Mouse (Mus musculus) layer of hippocampus, adult 6 months (tissue): ENCODE results near the gene Celsr3. TPM values are rescaled to one million over a fixed set of nuclear protein-coding genes. Genes with fewer than 3 reads are reported as not detected.

Source experiments
- long read RNA-seq, 2 experiments: library from polyadenylated mRNA; unstranded; transcript quantifications; one replicate each; pipeline ENCODE4 v2.0.0; 2019 to 2020
- microRNA-seq: library from miRNA; unstranded; fragments of <30 nt; microRNA quantifications from one replicate; pipeline ENCODE4 v1.2.0, GENCODE M21; 2020
- polyA plus RNA-seq: library from polyadenylated mRNA; unstranded; fragments of <200 nt; fragmentation: Nextera tagmentation; gene quantifications from 2 replicates; pipeline ENCODE4 v1.2.3, GENCODE M21; 2021

Celsr3 gene
- polyA plus RNA-seq = 1.8 and 3.7 TPM in 2 replicates
- long read RNA-seq, experiment 1 = 0 reads
- long read RNA-seq, experiment 2, partial matches to known transcripts = 23 of 26 reads
- long read RNA-seq, experiment 2, other reads (novel, unspliced or antisense) = 3 of 26 reads

DNA sequence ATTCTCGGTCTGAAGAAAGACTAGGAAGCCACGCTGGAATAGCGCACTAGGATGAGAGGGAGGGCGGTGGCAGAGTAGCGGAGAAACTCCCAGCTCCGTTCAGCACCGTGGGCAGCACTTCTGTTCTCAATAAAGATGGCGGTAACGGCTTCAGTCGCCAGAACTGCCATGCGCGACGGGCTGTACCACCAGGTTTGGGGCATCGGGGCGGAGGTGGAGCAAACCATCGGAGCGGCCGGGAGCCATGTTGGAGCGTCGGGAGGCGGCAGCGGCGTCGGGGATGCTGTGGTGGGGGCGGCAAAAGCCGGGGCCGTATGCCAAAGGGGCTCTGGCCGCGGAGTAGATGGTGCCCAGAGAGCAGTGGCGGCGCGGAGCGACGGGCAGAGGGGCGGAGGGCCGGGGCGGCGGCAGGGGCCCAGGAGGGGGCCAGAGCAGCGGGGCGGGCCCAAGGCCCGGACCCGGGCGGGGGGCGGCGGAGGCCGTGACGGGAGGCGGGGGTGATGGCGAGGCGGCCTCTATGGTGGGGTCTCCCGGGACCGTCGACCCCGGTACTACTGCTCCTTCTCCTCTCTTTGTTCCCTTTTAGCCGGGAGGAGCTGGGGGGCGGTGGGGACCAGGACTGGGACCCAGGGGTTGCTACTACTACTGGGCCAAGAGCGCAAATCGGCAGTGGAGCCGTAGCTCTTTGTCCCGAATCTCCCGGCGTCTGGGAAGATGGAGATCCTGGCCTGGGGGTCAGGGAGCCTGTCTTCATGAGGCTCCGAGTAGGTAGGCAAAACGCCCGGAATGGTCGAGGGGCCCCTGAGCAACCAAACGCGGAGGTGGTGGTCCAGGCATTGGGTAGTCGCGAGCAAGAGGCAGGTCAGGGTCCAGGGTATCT lies at the start of gene Celsr3:
Gene Celsr3 (plus strand): TSS at position 501 of the 880 bp plus-strand sequence.

DNA sequence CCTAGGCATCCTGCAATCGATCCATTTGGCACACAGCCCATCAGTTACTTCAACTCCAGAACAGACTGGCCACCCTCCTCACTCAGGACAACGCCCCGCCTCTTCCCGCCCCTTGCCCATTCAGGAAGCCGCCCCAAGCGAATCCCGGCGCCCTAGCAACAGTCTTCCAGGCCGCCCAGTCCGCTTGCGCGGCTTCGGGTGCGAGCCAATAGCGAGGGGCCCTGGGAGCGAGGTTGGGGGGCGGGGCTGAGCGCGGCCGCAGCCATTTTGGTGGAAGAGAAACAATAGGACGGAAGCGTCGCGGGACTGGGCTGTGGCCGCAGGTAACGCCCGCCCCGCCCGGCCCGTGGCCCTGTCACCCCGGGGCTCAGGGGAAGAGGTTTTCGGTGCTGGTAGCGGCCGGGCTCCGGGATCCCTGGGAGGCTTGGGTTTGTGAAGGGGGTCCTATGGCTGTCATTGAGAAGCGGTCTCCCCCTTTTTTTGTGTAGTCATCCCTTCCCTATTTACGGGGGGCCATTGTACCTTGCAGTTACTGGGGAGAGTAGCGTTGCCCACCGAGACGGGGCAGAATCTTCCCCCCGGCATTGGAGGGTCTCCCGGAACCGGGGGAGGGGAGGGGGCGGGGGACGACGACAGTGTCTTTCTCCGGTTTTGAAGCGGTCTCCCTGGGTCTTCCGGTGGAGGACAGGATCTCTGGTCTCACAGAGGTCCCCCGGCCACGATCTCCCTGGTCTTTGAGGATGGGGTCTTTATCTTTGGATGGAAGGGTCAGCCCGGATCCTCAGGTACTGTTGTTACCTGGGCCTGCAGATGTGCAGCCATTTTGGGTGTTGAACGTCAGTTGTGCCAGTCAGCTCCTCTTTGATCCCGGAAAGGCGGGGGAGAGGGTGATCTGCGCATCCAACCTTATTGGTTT lies 42.3 kb upstream of the Celsr3 start, which contains the start of gene Ip6k2:
Gene Ip6k2 (plus strand): TSS at position 249 of the 916 bp plus-strand sequence.

DNA sequence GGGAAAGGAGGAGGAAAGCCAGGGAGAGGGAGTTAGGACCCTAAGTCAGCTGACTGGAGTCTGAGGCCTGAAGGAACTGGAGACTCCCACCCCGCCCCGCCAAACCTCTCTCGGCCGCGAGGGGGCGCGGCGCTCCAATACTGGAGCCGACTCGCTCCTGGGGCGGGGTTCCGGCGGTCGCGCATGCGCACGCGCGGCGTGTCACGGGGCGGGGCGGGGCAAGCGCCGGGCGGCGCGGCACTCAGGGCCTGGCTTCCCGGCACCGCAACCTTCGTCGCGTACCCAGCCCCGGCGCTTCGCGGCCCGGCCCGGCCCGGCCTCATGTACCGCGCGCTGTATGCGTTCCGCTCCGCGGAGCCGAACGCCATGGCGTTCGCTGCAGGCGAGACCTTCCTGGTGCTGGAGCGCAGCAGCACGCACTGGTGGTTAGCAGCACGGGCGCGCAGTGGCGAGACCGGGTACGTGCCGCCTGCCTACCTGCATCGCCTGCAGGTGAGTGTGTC lies 17.9 kb upstream of the Celsr3 start, which contains the start of gene Nckipsd:
Gene Nckipsd (plus strand): TSS at position 206 of the 503 bp plus-strand sequence.

DNA sequence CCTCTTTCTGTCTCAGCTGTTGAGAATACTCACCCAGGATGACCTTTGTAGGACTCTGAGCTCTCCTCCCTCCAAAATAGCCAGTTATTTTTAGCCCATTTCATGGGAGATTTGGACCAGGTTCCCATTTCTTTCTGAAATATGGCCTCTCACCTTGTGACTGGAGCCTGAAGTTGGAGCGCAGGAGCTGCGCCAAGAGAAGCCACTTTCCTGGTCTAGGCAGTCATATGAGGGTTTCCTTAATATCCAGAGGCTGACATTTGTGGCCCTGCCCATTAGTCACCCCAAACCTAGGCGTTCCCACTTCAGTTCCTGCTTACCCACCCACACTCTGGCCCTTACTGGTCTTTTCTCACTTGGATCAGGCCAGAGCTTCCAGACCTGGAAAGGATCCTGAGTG lies 26.9 kb downstream of the Celsr3 start, which contains the start of gene Slc26a6:
Gene Slc26a6 (plus strand): TSS at position 308 of the 400 bp plus-strand sequence.

Small RNA genes within 50 kb of the gene (microRNA-seq; reads per million reads assigned to microRNA genes)
- gene Gm23156 = not detected

Other genes with a start within 250 kb of the Celsr3 start
- 58.6 and 60.9 TPM in 2 replicates for gene Wdr6, start 247.6 kb upstream of the Celsr3 start, polyA plus RNA-seq
- 124 and 135 TPM in 2 replicates for gene P4htm, start 228.7 kb upstream of the Celsr3 start, polyA plus RNA-seq
- gene Arih2, start 176.9 kb upstream of the Celsr3 start, polyA plus RNA-seq = 15.4 and 16.0 TPM in 2 replicates
- 6.9 and 8.5 TPM in 2 replicates for gene Slc25a20, start 164.2 kb upstream of the Celsr3 start, polyA plus RNA-seq
- gene Prkar2a, start 137.0 kb upstream of the Celsr3 start, polyA plus RNA-seq = 5.7 and 6.8 TPM in 2 replicates
- gene Ip6k2, start 42.5 kb upstream of the Celsr3 start, polyA plus RNA-seq = 31.9 and 32.7 TPM in 2 replicates
- 45.0 and 53.8 TPM in 2 replicates for gene Nckipsd, start 18.0 kb upstream of the Celsr3 start, polyA plus RNA-seq
- gene Slc26a6, start 27.0 kb downstream of the Celsr3 start, polyA plus RNA-seq = 9.3 and 12.2 TPM in 2 replicates
- gene Tmem89, start 88.3 kb downstream of the Celsr3 start, polyA plus RNA-seq = 1.0 and 2.9 TPM in 2 replicates
- gene Uqcrc1, start 110.3 kb downstream of the Celsr3 start, polyA plus RNA-seq = 652 and 670 TPM in 2 replicates
- gene Col7a1, start 127.3 kb downstream of the Celsr3 start, polyA plus RNA-seq = not detected in 2 replicates
- gene Ucn2, start 159.7 kb downstream of the Celsr3 start, polyA plus RNA-seq = not detected in 2 replicates
- gene Pfkfb4, start 165.5 kb downstream of the Celsr3 start, polyA plus RNA-seq = 4.7 and 5.6 TPM in 2 replicates
- 119 and 124 TPM in 2 replicates for gene Shisa5, start 212.2 kb downstream of the Celsr3 start, polyA plus RNA-seq
- 12.0 and 12.5 TPM in 2 replicates for gene Trex1, start 233.4 kb downstream of the Celsr3 start, polyA plus RNA-seq
- gene Atrip, start 247.8 kb downstream of the Celsr3 start, polyA plus RNA-seq = 19.7 and 20.0 TPM in 2 replicates